Mouse (Mus musculus): ENCODE measurements around the gene Mmp24. TPM values are rescaled to one million over a fixed set of nuclear protein-coding genes. Genes with fewer than 3 reads are reported as not detected.

Gene Mmp24
- polyA plus RNA-seq, 1 experiment from 2014 or later: 16.2 TPM

GRCm38 (mm10) chr2:155863301-155863867 lies 88.2 kb downstream of the Mmp24 start:
- H3K4me3 ChIP-seq (replicated peaks): no peak overlapping the region
- H3K36me3 ChIP-seq: no peaks in the 10 kb centered on the region; the same call in 1 of the 2 replicates
- H3K9ac ChIP-seq (replicated peaks): no peak overlapping the region
- peak overlapping the region; percentile 39 for H3K4me2 ChIP-seq
- WGBS: 27% methylated on average over 11 of the region's 11 CpGs
- ATAC-seq (ENCODE audit: low FRiP score): peak; percentile 72
- H3K4me1 ChIP-seq: peaks cover 23% of the 10 kb centered on the region
- peak overlapping the region; percentile 65 for H3K27ac ChIP-seq (replicated peaks)
- no peaks in the 10 kb centered on the region for H3K27me3 ChIP-seq (replicated peaks)
- no peaks in the 10 kb centered on the region for H3K9me3 ChIP-seq (replicated peaks)

Other genes with a start within 250 kb of the Mmp24 start
- gene Gss, start 182.5 kb upstream of the Mmp24 start, polyA plus RNA-seq (2015; fragmentation: Nextera tagmentation; extraction: Ambion mirVana): 15.9 and 21.7 TPM in 2 replicates
- gene Myh7b, start 164.1 kb upstream of the Mmp24 start, polyA plus RNA-seq (2015; fragmentation: Nextera tagmentation; extraction: Ambion mirVana): 1.0 and 1.9 TPM in 2 replicates
- 153 and 157 TPM in 2 replicates for gene Trpc4ap, start 83.0 kb upstream of the Mmp24 start, polyA plus RNA-seq (2015; fragmentation: Nextera tagmentation; extraction: Ambion mirVana)
- 40.1 and 43.4 TPM in 2 replicates for gene Edem2, start 45.9 kb upstream of the Mmp24 start, polyA plus RNA-seq (2015; fragmentation: Nextera tagmentation; extraction: Ambion mirVana)
- gene Gm17581, start 39.5 kb upstream of the Mmp24 start, polyA plus RNA-seq (2015; fragmentation: Nextera tagmentation; extraction: Ambion mirVana): not detected in 2 replicates
- gene Procr, start 24.2 kb upstream of the Mmp24 start, polyA plus RNA-seq (2015; fragmentation: Nextera tagmentation; extraction: Ambion mirVana): 4.2 and 5.0 TPM in 2 replicates
- 44.9 and 45.3 TPM in 2 replicates for gene BC029722, start 44.1 kb downstream of the Mmp24 start, polyA plus RNA-seq (2015; fragmentation: Nextera tagmentation; extraction: Ambion mirVana)
- 153 and 171 TPM in 2 replicates for gene Eif6, start 51.6 kb downstream of the Mmp24 start, polyA plus RNA-seq (2015; fragmentation: Nextera tagmentation; extraction: Ambion mirVana)
- 0.52 and 0.72 TPM in 2 replicates for gene Fam83c, start 59.5 kb downstream of the Mmp24 start, polyA plus RNA-seq (2015; fragmentation: Nextera tagmentation; extraction: Ambion mirVana)
- gene Uqcc1, start 155.0 kb downstream of the Mmp24 start, polyA plus RNA-seq (2015; fragmentation: Nextera tagmentation; extraction: Ambion mirVana): 70.9 and 73.5 TPM in 2 replicates
- not detected in 2 replicates for gene Gm15557, start 165.4 kb downstream of the Mmp24 start, polyA plus RNA-seq (2015; fragmentation: Nextera tagmentation; extraction: Ambion mirVana)
- gene Gdf5, start 170.0 kb downstream of the Mmp24 start, polyA plus RNA-seq (2015; fragmentation: Nextera tagmentation; extraction: Ambion mirVana): 0.59 and 1.2 TPM in 2 replicates
- 13.4 and 16.7 TPM in 2 replicates for gene Cep250, start 181.1 kb downstream of the Mmp24 start, polyA plus RNA-seq (2015; fragmentation: Nextera tagmentation; extraction: Ambion mirVana)
- 1.6 and 2.1 TPM in 2 replicates for gene 6430550D23Rik, start 232.6 kb downstream of the Mmp24 start, polyA plus RNA-seq (2015; fragmentation: Nextera tagmentation; extraction: Ambion mirVana)
- 395 and 438 TPM in 2 replicates for gene Ergic3, start 232.7 kb downstream of the Mmp24 start, polyA plus RNA-seq (2015; fragmentation: Nextera tagmentation; extraction: Ambion mirVana)

Data from neural tube, embryonic 15.5 days (tissue).